Mouse (Mus musculus) v-Abl transformed pro-B cells (cell line): ENCODE measurements around the gene Gm7298.
"Not testable (repeated sequence)": the region's sequence is repeated elsewhere in the genome, so short reads cannot be mapped to it uniquely, and the experiment has no call there.

Experiments used
- in situ Hi-C, 2 experiments: fragments of 400-800 bp; cut with MboI; formaldehyde crosslinking; loops; one replicate each; pipeline ENCODE4 v1.15.1; 2025; ENCODE audit not compliant: unreplicated experiment in 2 of 2

The Gm7298 gene

DNA sequence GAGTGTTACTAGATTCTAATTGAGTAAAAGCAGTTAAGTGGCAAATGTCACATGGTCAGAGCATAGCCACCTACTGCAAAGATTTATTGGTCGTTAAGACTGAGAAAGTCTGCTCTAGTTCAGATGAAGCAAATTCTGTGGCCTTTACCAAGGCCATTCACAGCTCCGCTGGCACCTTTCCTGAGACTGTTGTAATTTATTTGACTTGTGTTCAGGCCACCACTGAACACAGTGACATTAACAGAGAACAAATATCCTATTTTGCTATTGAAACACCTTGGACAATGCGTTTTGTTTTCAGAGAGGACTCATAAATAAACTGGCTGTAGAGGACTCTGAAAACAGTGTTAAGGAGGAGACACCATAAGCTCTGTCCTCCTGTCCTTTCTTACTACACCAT lies at the start of gene Gm7298:
Gene Gm7298 (plus strand): TSS at position 301 of the 400 bp plus-strand sequence.
- in situ Hi-C loops = no loop called here

DNA sequence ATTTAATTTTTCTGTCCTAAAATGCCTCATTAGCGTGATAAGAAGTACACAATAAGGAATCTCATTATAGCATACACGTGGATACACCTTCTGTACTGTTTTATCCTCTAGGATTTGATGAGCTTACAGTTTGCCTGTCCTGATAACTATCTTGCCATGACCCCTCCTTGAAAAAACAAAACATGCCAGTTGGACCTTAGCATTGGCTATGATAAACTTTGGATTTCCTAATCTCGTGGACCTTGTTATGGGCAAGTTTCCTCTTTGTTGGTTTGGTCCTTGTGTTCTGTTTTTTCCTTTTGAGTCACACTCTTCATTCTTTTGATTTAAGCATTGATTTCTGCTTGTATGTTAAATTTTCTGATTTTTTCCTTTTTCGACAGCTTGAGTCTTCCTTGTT lies 95.3 kb downstream of the Gm7298 start:
- in situ Hi-C loops = no loop called here

DNA sequence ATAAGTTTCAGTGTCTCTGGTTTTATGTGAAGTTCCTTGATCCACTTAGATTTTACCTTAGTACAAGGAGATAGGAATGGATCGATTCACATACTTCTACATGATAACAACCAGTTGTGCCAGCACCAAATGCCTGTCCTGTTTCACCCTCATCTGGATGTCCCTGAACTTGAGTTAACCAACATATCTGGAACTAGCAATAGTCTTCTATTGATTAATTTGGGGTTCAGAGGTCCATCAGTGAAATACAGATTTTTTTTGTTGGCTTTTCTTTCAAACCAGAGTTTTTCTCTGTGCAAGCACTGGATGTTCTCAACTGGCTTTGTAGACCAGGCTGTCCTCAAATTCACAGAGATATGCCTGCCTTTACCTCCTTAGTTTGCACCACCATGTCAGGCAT lies 103.6 kb downstream of the Gm7298 start:
- in situ Hi-C loops = no loop called here

DNA sequence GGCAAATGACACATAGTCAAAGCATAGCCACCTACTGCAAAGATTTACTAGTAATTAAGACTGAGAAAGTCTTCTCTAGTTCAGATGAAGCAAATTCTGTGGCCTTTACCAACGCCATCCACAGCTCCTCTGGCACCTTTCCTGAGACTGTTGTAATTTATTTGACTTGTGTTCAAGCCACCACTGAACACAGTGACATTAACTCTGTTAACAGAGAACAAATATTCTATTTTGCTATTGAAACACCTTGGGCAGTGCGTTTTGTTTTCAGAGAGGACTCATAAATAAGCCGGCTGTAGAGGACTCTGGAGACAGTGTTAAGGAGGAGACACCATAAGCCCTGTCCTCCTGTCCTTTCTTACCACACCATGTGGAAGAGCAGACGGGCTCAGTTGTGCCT lies 105.5 kb downstream of the Gm7298 start, which contains the start of gene Mug1:
Gene Mug1 (plus strand): TSS at position 271 of the 400 bp plus-strand sequence.
- in situ Hi-C loops = not testable (repeated sequence)
